Comparison of ENCODE assay signal across 30 mouse cellular contexts in the genomic region with DNA sequence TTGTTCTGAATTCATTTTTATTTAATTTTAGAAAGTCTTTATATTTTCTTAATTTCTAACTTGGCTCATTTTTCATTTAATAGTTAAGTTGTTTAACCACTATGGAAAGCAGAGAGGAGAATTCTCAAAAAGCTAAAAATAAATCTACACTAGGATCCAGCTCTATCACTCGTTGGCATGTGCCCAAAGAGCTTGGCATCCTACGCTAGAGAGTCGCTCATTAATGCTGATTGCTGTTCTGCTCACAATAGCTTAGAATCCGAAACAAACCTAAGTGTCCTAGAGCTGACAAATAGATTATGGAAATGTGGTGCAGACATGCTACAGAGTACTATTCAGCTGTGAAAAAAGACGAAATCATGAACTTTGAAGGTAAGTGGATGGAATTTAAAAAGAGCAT.
A peak's percentile ranks its signal among the peaks of the same experiment; 100 is the strongest.
DNase-seq lines count a peak whose midpoint lies in the region; ATAC-seq and TF ChIP-seq lines count a peak whose summit lies in the region.
"Had no signal": no experiment of that assay in that cellular context is flagged by ENCODE, and none has a peak within 500 bp of the region (broad histone marks: within the 10 kb centered on the region; RNA-seq: fewer than 3 reads in every experiment).

No protein-coding gene starts in this region.

- 0 out of 2 replicates have a peak, but pooled peaks cover 4% of the 10 kb centered on the region for H3K9me3 ChIP-seq in forebrain, embryonic 14.5 days (replicated peaks; ENCODE audit: control insufficient read depth, low read length)
- no peaks in the 10 kb centered on the region for H3K9me3 ChIP-seq in forebrain, embryonic 12.5 days
- no peaks in the 10 kb centered on the region for H3K9me3 ChIP-seq in heart, embryonic 16.5 days (replicated peaks; ENCODE audit: control insufficient read depth, low read length)
- no peaks in the 10 kb centered on the region for H3K9me3 ChIP-seq in heart, embryonic 11.5 days (replicated peaks; ENCODE audit: control insufficient read depth, low read length)
- H3K9me3 ChIP-seq in hindbrain, embryonic 11.5 days (ENCODE audit: control insufficient read depth, low read length): no peaks in the 10 kb centered on the region
- H3K9me3 ChIP-seq: embryonic facial prominence, embryonic 15.5 days; G1E; limb, embryonic 10.5 days; liver, embryonic 15.5 days; midbrain, embryonic 15.5 days; neural tube, embryonic 13.5 days had no signal

- no peak overlapping the region for H3K4me2 ChIP-seq in forebrain, embryonic 14.5 days (ENCODE audit: low read length)
- no peak overlapping the region for H3K4me2 ChIP-seq in forebrain, embryonic 12.5 days
- H3K4me2 ChIP-seq in heart, embryonic 16.5 days (ENCODE audit: low read depth, low read length): no peak overlapping the region
- no peak overlapping the region for H3K4me2 ChIP-seq in heart, embryonic 11.5 days
- no peak overlapping the region for H3K4me2 ChIP-seq in hindbrain, embryonic 11.5 days (replicated peaks; ENCODE audit: low read depth, low read length)
- H3K4me2 ChIP-seq: embryonic facial prominence, embryonic 15.5 days; hindbrain, embryonic 14.5 days; liver, embryonic 15.5 days; midbrain, embryonic 15.5 days; neural tube, embryonic 13.5 days had no signal

- no peak overlapping the region for H3K4me3 ChIP-seq in forebrain, embryonic 14.5 days (ENCODE audit: low read depth, low read length)
- H3K4me3 ChIP-seq in forebrain, embryonic 12.5 days (replicated peaks): no peak overlapping the region
- H3K4me3 ChIP-seq in heart, embryonic 16.5 days (ENCODE audit: low read length): no peak overlapping the region
- no peak overlapping the region for H3K4me3 ChIP-seq in heart, embryonic 11.5 days (ENCODE audit: low read depth, low read length)
- no peak overlapping the region for H3K4me3 ChIP-seq in hindbrain, embryonic 11.5 days (ENCODE audit: low read depth, low read length)
- H3K4me3 ChIP-seq: embryonic facial prominence, embryonic 15.5 days; limb, embryonic 10.5 days; liver, embryonic 15.5 days; midbrain, embryonic 15.5 days; myocyte; neural tube, embryonic 13.5 days had no signal

- no peak for TF ChIP-seq CTCF in brain, embryonic 14.5 days (IDR thresholded peaks at IDR 0.05; ENCODE audit: borderline replicate concordance, extremely low read depth, insufficient read depth, insufficient read length)

- DNase-seq in forebrain, embryonic 14.5 days (ENCODE audit: low spot score): peak; percentile 50
- DNase-seq in brain, embryonic 14.5 days (ENCODE audit: low read depth): peak; percentile 53
- DNase-seq in heart, postnatal 36 days: peak; percentile 12 to 31
- no peak for DNase-seq in hindbrain, embryonic 11.5 days (ENCODE audit: low spot score)
- DNase-seq: adrenal gland, adult 8-10 months; B cell, adult 2 months; cerebellum, adult 11-12 months; gastrocnemius, postnatal 25 days; kidney, adult 2 months; layer of hippocampus, adult 9-11 months; liver; lung, postnatal 4 days; right cerebral cortex, adult 18-20 months; right cerebral cortex, postnatal 4 days; thymus, postnatal 25 days had no signal

- no peak overlapping the region for H3K9ac ChIP-seq in forebrain, embryonic 14.5 days (ENCODE audit: low read length)
- H3K9ac ChIP-seq in forebrain, embryonic 12.5 days: no peak overlapping the region
- no peak overlapping the region for H3K9ac ChIP-seq in heart, embryonic 16.5 days (ENCODE audit: low read length)
- H3K9ac ChIP-seq in heart, embryonic 11.5 days (ENCODE audit: low read depth, low read length): no peak overlapping the region
- no peak overlapping the region for H3K9ac ChIP-seq in hindbrain, embryonic 11.5 days (ENCODE audit: low read depth, low read length)
- H3K9ac ChIP-seq: embryonic facial prominence, embryonic 15.5 days; hindbrain, embryonic 14.5 days; liver, embryonic 15.5 days; midbrain, embryonic 15.5 days; neural tube, embryonic 13.5 days had no signal

- no peaks in the 10 kb centered on the region for H3K36me3 ChIP-seq in forebrain, embryonic 14.5 days (ENCODE audit: control insufficient read depth, insufficient read depth, low read length)
- no peaks in the 10 kb centered on the region for H3K36me3 ChIP-seq in forebrain, embryonic 12.5 days (replicated peaks)
- no peaks in the 10 kb centered on the region for H3K36me3 ChIP-seq in heart, embryonic 16.5 days (ENCODE audit: control insufficient read depth, insufficient read depth)
- H3K36me3 ChIP-seq in heart, embryonic 11.5 days (ENCODE audit: control insufficient read depth, insufficient read depth, low read length): no peaks in the 10 kb centered on the region
- H3K36me3 ChIP-seq in hindbrain, embryonic 11.5 days (ENCODE audit: control insufficient read depth, insufficient read depth, low read length): no peaks in the 10 kb centered on the region
- H3K36me3 ChIP-seq: embryonic facial prominence, embryonic 15.5 days; G1E; limb, embryonic 10.5 days; liver, embryonic 15.5 days; midbrain, embryonic 15.5 days; neural tube, embryonic 13.5 days had no signal

- TF ChIP-seq POLR2A in brain, embryonic 14.5 days (IDR thresholded peaks at IDR 0.05; ENCODE audit: borderline replicate concordance, extremely low read depth, insufficient read depth, insufficient read length, poor library complexity, severe bottlenecking): no peak

- intact Hi-C loops in heart, postnatal 36 days (cut with DNase I): no loop called here

- no peaks in the 10 kb centered on the region for H3K27me3 ChIP-seq in forebrain, embryonic 14.5 days (replicated peaks; ENCODE audit: control insufficient read depth, insufficient read depth, low read length)
- H3K27me3 ChIP-seq in forebrain, embryonic 12.5 days: no peaks in the 10 kb centered on the region
- H3K27me3 ChIP-seq in heart, embryonic 16.5 days (ENCODE audit: control insufficient read depth, insufficient read depth, low read length): no peaks in the 10 kb centered on the region
- H3K27me3 ChIP-seq in heart, embryonic 11.5 days (ENCODE audit: control insufficient read depth, insufficient read depth, low read length): no peaks in the 10 kb centered on the region
- H3K27me3 ChIP-seq in hindbrain, embryonic 11.5 days (ENCODE audit: control insufficient read depth, insufficient read depth, low read length): no peaks in the 10 kb centered on the region
- H3K27me3 ChIP-seq: CH12.LX; embryonic facial prominence, embryonic 15.5 days; liver, embryonic 15.5 days; midbrain, embryonic 15.5 days; neural tube, embryonic 13.5 days had no signal

- WGBS in forebrain, embryonic 14.5 days: 32% methylated on average over 5 of the region's 5 CpGs
- 74% methylated on average over 5 of the region's 5 CpGs for WGBS in forebrain, embryonic 12.5 days
- 46% methylated on average over 5 of the region's 5 CpGs for WGBS in heart, embryonic 16.5 days
- 76% methylated on average over 5 of the region's 5 CpGs for WGBS in heart, embryonic 11.5 days (ENCODE audit: insufficient replicate concordance)
- 90% methylated on average over 5 of the region's 5 CpGs for WGBS in hindbrain, embryonic 11.5 days

- H3K4me1 ChIP-seq in forebrain, embryonic 14.5 days (ENCODE audit: control insufficient read depth, insufficient read depth, low read length): no peaks in the 10 kb centered on the region
- no peaks in the 10 kb centered on the region for H3K4me1 ChIP-seq in forebrain, embryonic 12.5 days
- H3K4me1 ChIP-seq in heart, embryonic 16.5 days (ENCODE audit: control insufficient read depth, insufficient read depth, low read length): peaks cover 10% of the 10 kb centered on the region
- peaks cover 8% of the 10 kb centered on the region for H3K4me1 ChIP-seq in heart, embryonic 11.5 days (ENCODE audit: control insufficient read depth, insufficient read depth, low read length)
- H3K4me1 ChIP-seq in hindbrain, embryonic 11.5 days (replicated peaks; ENCODE audit: control insufficient read depth, insufficient read depth, low read length): no peaks in the 10 kb centered on the region
- H3K4me1 ChIP-seq: embryonic facial prominence, embryonic 15.5 days; limb, embryonic 10.5 days; liver, embryonic 15.5 days; midbrain, embryonic 15.5 days; neural tube, embryonic 13.5 days had no signal

- no peak for ATAC-seq in forebrain, embryonic 14.5 days
- ATAC-seq in forebrain, embryonic 12.5 days (ENCODE audit: low FRiP score): no peak
- no peak; the same call in 1 of the 2 replicates for ATAC-seq in heart, embryonic 16.5 days (replicated peaks; ENCODE audit: extremely low read depth, insufficient read depth, low FRiP score)
- ATAC-seq in heart, embryonic 11.5 days (replicated peaks; ENCODE audit: insufficient number of reproducible peaks, low FRiP score, low TSS enrichment): no peak
- no peak for ATAC-seq in hindbrain, embryonic 11.5 days (ENCODE audit: low FRiP score)
- ATAC-seq: activated CD4-positive, CD25-positive, alpha-beta regulatory T cell, adult 4 months; inflammation-experienced regulatory T-cells, adult 6 months; midbrain, embryonic 15.5 days had no signal

- no peak overlapping the region for H3K27ac ChIP-seq in forebrain, embryonic 14.5 days (ENCODE audit: low read depth, low read length)
- H3K27ac ChIP-seq in forebrain, embryonic 12.5 days: no peak overlapping the region
- peak overlapping the region; percentile 3; the same call in 1 of the 2 replicates for H3K27ac ChIP-seq in heart, embryonic 16.5 days (ENCODE audit: low read length)
- no peak overlapping the region for H3K27ac ChIP-seq in heart, embryonic 11.5 days (ENCODE audit: low read depth, low read length)
- no peak overlapping the region for H3K27ac ChIP-seq in hindbrain, embryonic 11.5 days (ENCODE audit: low read depth, low read length)
- H3K27ac ChIP-seq: embryonic facial prominence, embryonic 15.5 days; hindbrain, embryonic 14.5 days; kidney, postnatal 0 days; limb, embryonic 10.5 days; liver, embryonic 15.5 days; midbrain, embryonic 15.5 days; neural tube, embryonic 13.5 days had no signal
